Mouse (Mus musculus) testis, adult 10 weeks (tissue): ENCODE data around the gene Glyatl3. TPM values are rescaled to one million over a fixed set of nuclear protein-coding genes. Genes with fewer than 3 reads are reported as not detected.

Source experiments
- polyA plus RNA-seq: library from polyadenylated mRNA; stranded (reverse); fragments of 350-450 nt; fragmentation: Illumina TruSeq; extraction: RNeasy Lipid Tissue Mini Kit (QIAGEN cat#74804); gene quantifications from one replicate; pipeline ENCODE4 v1.2.3, GENCODE M21; 2014; ENCODE audit warnings: low read depth, low replicate concordance

Gene Glyatl3
- polyA plus RNA-seq = not detected

DNA sequence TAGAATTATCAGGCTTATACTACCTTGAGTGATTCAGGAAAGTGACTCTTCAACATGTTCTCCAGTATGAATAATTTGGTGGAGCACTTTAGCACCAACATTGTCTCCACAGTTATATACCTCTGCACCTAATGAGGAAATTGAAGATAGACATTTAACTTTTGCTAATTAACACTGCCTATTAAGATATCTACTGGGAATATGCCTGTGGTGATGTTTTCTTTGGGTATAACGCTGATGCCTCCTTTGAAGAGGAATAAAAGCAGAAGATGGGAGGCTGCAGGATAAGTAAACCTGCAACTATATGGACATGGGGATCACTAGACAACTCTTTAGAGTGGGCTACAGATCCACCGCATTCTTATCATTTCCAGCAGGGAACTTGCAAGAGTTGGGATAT lies at the start of gene Glyatl3:
Gene Glyatl3 (minus strand): TSS at position 101 of the 400 bp plus-strand sequence.

DNA sequence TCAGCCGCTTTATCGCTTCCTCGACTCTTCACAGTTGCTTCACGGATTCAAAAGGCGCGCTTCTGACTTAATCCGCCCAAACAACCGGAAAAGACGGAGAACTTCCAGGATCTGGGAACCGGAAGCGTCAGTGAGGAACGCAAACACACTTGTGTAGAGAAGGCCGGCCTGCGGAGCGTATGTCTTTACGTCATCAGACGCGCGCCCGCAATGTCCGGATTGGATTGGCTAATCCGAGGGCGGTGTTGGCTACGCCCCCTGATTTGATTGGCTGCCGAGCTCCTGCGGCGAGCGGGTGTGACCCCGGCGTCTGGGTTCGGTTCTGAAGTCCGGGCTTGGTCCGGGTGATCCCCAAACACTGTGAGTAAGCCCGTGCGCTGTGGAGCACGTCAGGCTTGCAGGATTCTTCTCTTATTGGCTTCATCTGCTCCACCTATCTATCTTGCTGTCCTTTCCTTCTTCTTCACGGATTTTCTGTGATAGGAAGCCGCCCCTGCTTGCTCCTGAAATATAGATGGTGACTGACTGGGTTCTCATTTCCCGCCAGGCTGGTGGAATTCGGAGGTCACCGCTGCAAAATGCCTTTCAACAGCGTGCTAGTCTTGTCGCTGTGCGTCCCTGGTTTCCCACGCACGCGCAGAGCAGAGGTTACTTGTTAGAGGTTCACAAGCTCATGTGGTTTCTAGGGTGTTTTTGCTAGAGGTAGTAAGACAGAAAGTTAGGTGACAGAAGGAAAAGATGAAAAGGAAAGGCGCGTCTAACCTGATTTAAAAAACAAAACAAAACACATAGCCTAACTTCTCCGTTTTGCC lies 20.5 kb upstream of the Glyatl3 start, which contains the start of the genes Mut and Cenpq:
Gene Mut (plus strand): TSS at position 266 of the 812 bp plus-strand sequence.
Gene Cenpq (minus strand): TSS at position 628 of the 812 bp plus-strand sequence.

DNA sequence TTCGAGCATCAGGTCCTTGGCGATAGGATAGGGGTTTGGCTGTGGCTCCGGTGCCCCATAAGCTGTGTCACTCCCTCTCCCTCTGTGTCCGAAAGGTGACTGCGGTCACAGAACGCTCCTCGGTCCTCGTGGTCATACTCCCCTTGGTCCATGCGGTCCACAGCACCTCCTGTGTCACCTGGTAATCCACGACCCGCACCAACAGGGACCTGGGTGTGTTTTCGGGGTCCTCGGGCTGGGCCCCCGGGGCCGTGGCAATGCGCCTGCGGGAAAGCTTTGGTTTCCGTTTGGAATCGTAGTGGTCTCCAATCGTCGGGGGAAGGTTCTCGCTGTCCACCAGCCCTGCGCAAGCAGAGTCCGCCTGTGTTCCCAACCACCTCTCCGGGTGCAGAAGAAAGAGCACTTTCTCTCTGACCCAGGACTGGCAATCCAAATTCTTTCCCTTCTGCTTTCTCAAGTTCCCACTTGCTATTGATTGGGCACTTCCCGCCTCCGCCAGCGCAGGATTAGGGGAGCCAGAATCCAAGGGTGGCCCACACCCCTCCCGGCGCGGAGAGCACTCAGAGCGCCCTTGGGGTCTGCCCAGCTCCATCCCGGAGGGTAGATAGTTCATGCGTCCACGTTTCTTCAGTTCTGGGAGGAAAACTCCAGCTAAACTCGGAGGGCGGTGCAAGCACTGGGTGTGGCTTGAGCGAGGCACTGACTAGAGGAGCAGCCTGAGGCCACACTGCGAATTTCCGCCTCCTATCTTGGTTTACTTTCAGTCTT lies 34.0 kb downstream of the Glyatl3 start, which contains the start of gene 9130008F23Rik:
Gene 9130008F23Rik (minus strand): TSS at position 636 of the 768 bp plus-strand sequence.

Other genes with a start within 250 kb of the Glyatl3 start
- gene Esp1, start 187.2 kb downstream of the Glyatl3 start, polyA plus RNA-seq = not detected
- gene Crisp2, start 107.3 kb downstream of the Glyatl3 start, polyA plus RNA-seq = 9,128 TPM
- not detected for gene Rhag, start 103.2 kb downstream of the Glyatl3 start, polyA plus RNA-seq
- 0.18 TPM for gene 9130008F23Rik, start 33.8 kb downstream of the Glyatl3 start, polyA plus RNA-seq
- gene Mut, start 20.3 kb upstream of the Glyatl3 start, polyA plus RNA-seq = 19.6 TPM
- gene Cenpq, start 20.7 kb upstream of the Glyatl3 start, polyA plus RNA-seq = 77.4 TPM